Mouse (Mus musculus): ENCODE measurements around the gene Igbp1. TPM values are rescaled to one million over a fixed set of nuclear protein-coding genes. Genes with fewer than 3 reads are reported as not detected.

The Igbp1 gene
- polyA plus RNA-seq, 1 experiment from 2014 or later, result 31.6 TPM

DNA sequence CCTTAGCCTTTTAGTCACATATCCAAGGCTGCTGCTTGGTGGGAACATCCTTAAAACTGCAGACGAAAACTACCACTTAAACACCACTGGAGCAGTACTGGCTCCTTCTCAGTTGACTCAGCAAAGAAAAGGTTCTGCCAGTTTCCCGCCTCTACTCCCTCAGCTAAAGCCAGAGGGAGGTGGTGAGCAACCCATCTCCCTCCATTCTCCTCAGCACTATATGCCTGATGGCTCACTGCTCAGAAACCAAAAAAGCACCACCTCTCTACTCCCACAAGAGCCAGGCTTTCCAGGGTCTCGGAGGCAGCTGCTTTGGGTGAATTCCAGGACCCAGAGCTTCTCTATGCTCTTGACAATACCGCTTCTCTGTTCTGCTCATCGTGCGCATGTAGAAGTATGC lies 23.5 kb downstream of the Igbp1 start:
- no peak overlapping the region for H3K4me3 ChIP-seq
- no peak overlapping the region for H3K4me2 ChIP-seq
- no peaks in the 10 kb centered on the region for H3K9me3 ChIP-seq (replicated peaks)
- 93% methylated on average over 6 of the region's 6 CpGs for WGBS
- no peak for ATAC-seq
- peaks cover 13% of the 10 kb centered on the region; the same call in 1 of the 2 replicates for H3K36me3 ChIP-seq (ENCODE audit: poor library complexity, severe bottlenecking)
- H3K9ac ChIP-seq, result no peak overlapping the region
- H3K27me3 ChIP-seq, result no peaks in the 10 kb centered on the region; the same call in 1 of the 2 replicates
- no peaks in the 10 kb centered on the region for H3K4me1 ChIP-seq
- no peak overlapping the region for H3K27ac ChIP-seq

GRCm38 (mm10) chrX:100518532-100518931 lies 24.4 kb downstream of the Igbp1 start:
- 96% methylated on average over 2 of the region's 2 CpGs for WGBS
- Histone ChIP-seq H3K27me3 (no peaks in the 10 kb centered on the region; the same call in 1 of the 2 replicates), H3K4me1 (no peaks in the 10 kb centered on the region), H3K36me3 (ENCODE audit: poor library complexity, severe bottlenecking) (peaks cover 13% of the 10 kb centered on the region; the same call in 1 of the 2 replicates), H3K9ac (no peak overlapping the region), H3K27ac (no peak overlapping the region), H3K9me3 (replicated peaks) (no peaks in the 10 kb centered on the region), H3K4me3 (no peak overlapping the region), H3K4me2 (no peak overlapping the region)
- ATAC-seq, result no peak

GRCm38 (mm10) chrX:100524471-100524870 lies 30.4 kb downstream of the Igbp1 start, which contains the start of gene Dgat2l6:
Dgat2l6 (plus strand) TSS chrX:100524838.
- WGBS, result 65% methylated on average over 4 of the region's 4 CpGs

DNA sequence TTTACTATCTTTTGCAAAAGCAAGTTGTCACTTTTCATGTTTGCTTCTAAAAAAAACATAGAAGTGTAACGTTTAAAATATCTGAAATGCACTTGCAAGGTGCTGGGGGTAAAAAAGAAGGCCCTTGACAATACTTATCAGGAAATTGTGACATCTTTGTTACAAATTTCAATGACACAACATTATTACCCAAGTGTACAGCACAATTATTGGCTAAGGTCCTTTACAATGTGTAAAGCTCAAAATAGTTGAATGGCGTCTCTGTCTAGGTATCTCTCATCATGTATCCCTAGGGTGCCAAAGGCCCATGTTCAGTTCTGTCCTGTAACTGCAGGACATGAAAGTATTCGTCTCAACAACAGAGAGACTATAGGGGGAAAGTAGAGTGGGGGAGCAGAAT lies 61.9 kb downstream of the Igbp1 start:
- WGBS, result 80% methylated on average over 3 of the region's 3 CpGs
- no peak overlapping the region for H3K4me3 ChIP-seq
- no peaks in the 10 kb centered on the region for H3K36me3 ChIP-seq (ENCODE audit: poor library complexity, severe bottlenecking)
- H3K9ac ChIP-seq, result no peak overlapping the region
- no peak for ATAC-seq
- H3K4me2 ChIP-seq, result no peak overlapping the region
- H3K27me3 ChIP-seq, result peaks cover 4% of the 10 kb centered on the region; the same call in 1 of the 2 replicates
- H3K27ac ChIP-seq, result no peak overlapping the region
- H3K4me1 ChIP-seq, result no peaks in the 10 kb centered on the region
- H3K9me3 ChIP-seq (replicated peaks), result no peaks in the 10 kb centered on the region

More at GRCm38 (mm10) chrX:100524471-100524870, 30.4 kb downstream of the Igbp1 start, which contains the start of gene Dgat2l6:
- H3K4me3 ChIP-seq, result no peak within 1 kb of the TSS
- H3K4me1 ChIP-seq, result no peaks in the 10 kb centered on the region
- H3K4me2 ChIP-seq, result no peak within 1 kb of the TSS
- H3K27ac ChIP-seq, result no peak within 1 kb of the TSS
- H3K9ac ChIP-seq, result no peak within 1 kb of the TSS
- ATAC-seq, result no peak
- no peaks in the 10 kb centered on the region for H3K27me3 ChIP-seq
- no peaks in the 10 kb centered on the region for H3K36me3 ChIP-seq (ENCODE audit: poor library complexity, severe bottlenecking)
- H3K9me3 ChIP-seq (replicated peaks), result no peaks in the 10 kb centered on the region

- Histone ChIP-seq H3K4me2 (no peak overlapping the region), H3K9ac (no peak overlapping the region), H3K27me3 (no peaks in the 10 kb centered on the region), H3K36me3 (ENCODE audit: poor library complexity, severe bottlenecking) (no peaks in the 10 kb centered on the region), H3K4me3 (no peak overlapping the region), H3K4me1 (no peaks in the 10 kb centered on the region), H3K9me3 (replicated peaks) (no peaks in the 10 kb centered on the region), H3K27ac (no peak overlapping the region)
- ATAC-seq, result no peak
- 88% methylated on average over 3 of the region's 3 CpGs for WGBS
Measured at GRCm38 (mm10) chrX:100565696-100566095, 71.6 kb downstream of the Igbp1 start.

Other genes starting within 250 kb of the Igbp1 start
- gene Otud6a, start 65.3 kb upstream of the Igbp1 start, polyA plus RNA-seq (2015; fragmentation: Nextera tagmentation; extraction: Ambion mirVana), result not detected in 2 replicates
- 0.45 and 0.57 TPM in 2 replicates for gene Awat2, start 51.6 kb upstream of the Igbp1 start, polyA plus RNA-seq (2015; fragmentation: Nextera tagmentation; extraction: Ambion mirVana)
- gene Dgat2l6, start 30.5 kb downstream of the Igbp1 start, polyA plus RNA-seq (2015; fragmentation: Nextera tagmentation; extraction: Ambion mirVana), result not detected in 2 replicates
- not detected in 2 replicates for gene Awat1, start 78.0 kb downstream of the Igbp1 start, polyA plus RNA-seq (2015; fragmentation: Nextera tagmentation; extraction: Ambion mirVana)
- 0.06 TPM in 1 of 2 replicates, not detected in the other for gene P2ry4, start 100.6 kb downstream of the Igbp1 start, polyA plus RNA-seq (2015; fragmentation: Nextera tagmentation; extraction: Ambion mirVana)
- not detected in 2 replicates for gene Arr3, start 111.2 kb downstream of the Igbp1 start, polyA plus RNA-seq (2015; fragmentation: Nextera tagmentation; extraction: Ambion mirVana)
- 29.6 and 33.2 TPM in 2 replicates for gene Kif4, start 131.4 kb downstream of the Igbp1 start, polyA plus RNA-seq (2015; fragmentation: Nextera tagmentation; extraction: Ambion mirVana)
- gene Pdzd11, start 132.3 kb downstream of the Igbp1 start, polyA plus RNA-seq (2015; fragmentation: Nextera tagmentation; extraction: Ambion mirVana), result 140 and 143 TPM in 2 replicates
- gene Gdpd2, start 235.6 kb downstream of the Igbp1 start, polyA plus RNA-seq (2015; fragmentation: Nextera tagmentation; extraction: Ambion mirVana), result 10.7 and 11.5 TPM in 2 replicates